In the genomic region with DNA sequence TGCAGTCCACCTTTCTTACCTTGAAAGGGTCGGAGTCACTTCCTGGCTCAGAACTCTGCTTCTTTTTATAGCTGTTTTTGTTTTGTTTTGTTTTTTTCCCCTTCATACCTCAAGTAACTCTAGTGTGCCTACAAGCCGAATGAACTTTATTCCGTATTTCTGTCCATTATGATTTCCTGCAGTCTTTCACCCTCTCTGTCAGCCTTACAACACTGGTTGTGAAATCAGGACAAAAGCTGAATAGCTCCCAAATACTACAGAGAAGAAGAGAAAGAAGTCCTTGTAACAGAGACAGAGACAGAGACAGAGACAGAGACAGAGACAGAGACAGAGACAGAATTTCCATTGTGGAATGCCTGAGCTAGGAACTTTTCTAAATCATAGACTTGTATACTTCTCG, we compare ENCODE assay signal across 40 mouse cellular contexts. TPM values are rescaled to one million over a fixed set of nuclear protein-coding genes. Genes with fewer than 3 reads are reported as not detected.
"Had no signal": no experiment of that assay in that cellular context is flagged by ENCODE, and none has a peak within 500 bp of the region (broad histone marks: within the 10 kb centered on the region; RNA-seq: fewer than 3 reads in every experiment).

No protein-coding gene starts in this region.

- ATAC-seq: liver, postnatal 0 days; lung, postnatal 0 days; midbrain, embryonic 13.5 days; midbrain, embryonic 15.5 days; midbrain, embryonic 16.5 days had no signal

- H3K27me3 ChIP-seq: limb, embryonic 12.5 days; limb, embryonic 13.5 days; limb, embryonic 15.5 days; liver, embryonic 13.5 days; liver, embryonic 15.5 days; lung, embryonic 15.5 days; midbrain, embryonic 12.5 days; midbrain, embryonic 13.5 days; midbrain, embryonic 15.5 days; neural tube, embryonic 12.5 days had no signal

- H3K9ac ChIP-seq: limb, embryonic 12.5 days; limb, embryonic 13.5 days; limb, embryonic 15.5 days; liver, embryonic 13.5 days; liver, embryonic 14.5 days; liver, embryonic 15.5 days; liver, postnatal 0 days; lung, embryonic 14.5 days; lung, embryonic 15.5 days; midbrain, embryonic 12.5 days; midbrain, embryonic 13.5 days; midbrain, embryonic 15.5 days; neural tube, embryonic 12.5 days had no signal

- H3K27ac ChIP-seq: left cerebral cortex, adult 2 months; limb, embryonic 10.5 days; limb, embryonic 12.5 days; limb, embryonic 13.5 days; limb, embryonic 15.5 days; liver, embryonic 13.5 days; liver, embryonic 14.5 days; liver, embryonic 15.5 days; lung, embryonic 15.5 days; macrophage; midbrain, embryonic 10.5 days; midbrain, embryonic 12.5 days; midbrain, embryonic 13.5 days; midbrain, embryonic 15.5 days; neural tube, embryonic 12.5 days had no signal

- H3K9me3 ChIP-seq: limb, embryonic 10.5 days; limb, embryonic 12.5 days; limb, embryonic 13.5 days; limb, embryonic 15.5 days; liver, embryonic 13.5 days; liver, embryonic 15.5 days; lung, embryonic 15.5 days; midbrain, embryonic 10.5 days; midbrain, embryonic 12.5 days; midbrain, embryonic 13.5 days; midbrain, embryonic 15.5 days; neural tube, embryonic 12.5 days had no signal

- DNase-seq: left cerebral cortex, postnatal 4 days; liver; liver, embryonic 13.5 days; liver, postnatal 0 days; lung, adult 18-20 months; lung, adult 2 months; lung, embryonic 14.5 days; lung, postnatal 14 days; lung, postnatal 4 days; midbrain, embryonic 14.5 days had no signal

- H3K36me3 ChIP-seq: liver, embryonic 13.5 days; liver, embryonic 15.5 days; midbrain, embryonic 15.5 days had no signal

- H3K4me3 ChIP-seq: left cerebral cortex, adult 2 months; limb, embryonic 10.5 days; limb, embryonic 12.5 days; limb, embryonic 13.5 days; limb, embryonic 15.5 days; liver, embryonic 13.5 days; liver, embryonic 15.5 days; lung, embryonic 15.5 days; megakaryocyte, embryonic 14.5 days; midbrain, embryonic 10.5 days; midbrain, embryonic 12.5 days; midbrain, embryonic 13.5 days; midbrain, embryonic 15.5 days; myocyte; neural tube, embryonic 12.5 days had no signal

- H3K4me2 ChIP-seq: limb, embryonic 12.5 days; limb, embryonic 13.5 days; limb, embryonic 15.5 days; liver, embryonic 11.5 days; liver, embryonic 13.5 days; liver, embryonic 15.5 days; lung, embryonic 14.5 days; lung, embryonic 15.5 days; midbrain, embryonic 11.5 days; midbrain, embryonic 12.5 days; midbrain, embryonic 13.5 days; midbrain, embryonic 15.5 days; neural tube, embryonic 12.5 days had no signal

RNA-seq across cellular contexts. Expression of gene Fstl1, which starts 41.3 kb away (rescaled TPM):
- total RNA-seq: monocyte, adult 5-6 weeks had no signal

RNA-seq across cellular contexts. Expression of gene Gm36028, which starts 43.0 kb away (rescaled TPM):
- total RNA-seq: left cerebral cortex, adult 18-20 months; left cerebral cortex, adult 2 months; left cerebral cortex, postnatal 14 days; left cerebral cortex, postnatal 25 days; left cerebral cortex, postnatal 36 days; left cerebral cortex, postnatal 4 days; megakaryocyte, adult 5-6 weeks; megakaryocyte-erythroid progenitor cell, adult 5-6 weeks; midbrain, postnatal 0 days; monocyte, adult 5-6 weeks had no signal
- polyA plus RNA-seq: limb, embryonic 10.5 days; limb, embryonic 11.5 days; limb, embryonic 15.5 days; liver, embryonic 13.5 days; liver, postnatal 0 days; macrophage; midbrain, embryonic 15.5 days; midbrain, embryonic 16.5 days; neural tube, embryonic 11.5 days; neural tube, embryonic 12.5 days had no signal
